Mouse (Mus musculus) right cerebral cortex, adult 2 months (tissue): ENCODE results near the gene Scml4.
A peak's percentile ranks its signal among the peaks of the same experiment; 100 is the strongest.

ENCODE experiments used
- DNase-seq, 2 experiments: peaks; one replicate each; pipeline ENCODE4 v3.0.0; 2021 to 2022; ENCODE audit warnings: low spot score in 2 of 2

The Scml4 gene

DNA sequence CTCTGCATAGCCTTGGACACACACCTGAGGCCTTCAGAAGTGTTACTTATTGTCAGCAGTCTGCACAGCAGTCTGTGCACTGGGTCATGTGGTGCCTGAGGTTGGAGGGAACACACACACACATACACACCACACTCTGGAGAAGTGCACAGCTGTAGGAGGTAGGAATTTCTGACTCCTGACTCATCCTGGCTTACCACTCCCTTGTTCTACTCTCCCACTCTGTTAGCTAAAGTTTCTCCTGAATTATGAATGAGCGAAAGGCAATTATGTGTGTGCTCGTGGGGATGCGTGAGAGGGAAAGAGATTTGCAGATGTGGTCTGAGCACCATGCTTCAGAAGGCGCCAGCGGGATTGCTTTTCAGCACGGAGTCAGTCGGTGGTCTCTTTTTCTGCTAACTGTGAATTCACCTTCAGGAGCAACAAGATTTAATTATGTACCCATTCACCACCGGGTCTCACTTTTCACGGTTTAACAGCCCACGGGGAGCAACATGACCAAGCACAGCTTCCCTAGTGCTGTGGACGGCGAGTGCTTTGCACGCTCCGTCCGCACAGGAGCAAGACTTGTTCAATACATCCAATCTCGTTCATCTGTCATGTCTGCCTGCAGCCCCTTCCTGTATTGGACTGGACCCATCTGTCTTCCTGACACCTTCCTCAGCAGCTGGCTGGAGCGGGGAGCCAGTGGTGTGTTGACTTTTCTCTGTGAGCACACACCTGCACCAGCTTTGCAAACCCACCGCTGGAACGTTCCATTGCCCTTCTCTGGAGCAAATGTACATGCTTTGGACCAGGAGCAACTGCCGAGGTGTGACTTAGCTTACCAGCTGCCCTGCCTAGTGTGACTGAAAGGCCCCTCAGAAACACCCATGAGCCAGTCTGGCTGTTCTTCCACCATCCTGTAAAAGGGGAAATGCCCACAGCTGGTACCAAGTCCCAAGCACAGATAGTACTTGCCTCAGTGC is 91.2 kb downstream of the Scml4 start:
- DNase-seq: no peak

DNA sequence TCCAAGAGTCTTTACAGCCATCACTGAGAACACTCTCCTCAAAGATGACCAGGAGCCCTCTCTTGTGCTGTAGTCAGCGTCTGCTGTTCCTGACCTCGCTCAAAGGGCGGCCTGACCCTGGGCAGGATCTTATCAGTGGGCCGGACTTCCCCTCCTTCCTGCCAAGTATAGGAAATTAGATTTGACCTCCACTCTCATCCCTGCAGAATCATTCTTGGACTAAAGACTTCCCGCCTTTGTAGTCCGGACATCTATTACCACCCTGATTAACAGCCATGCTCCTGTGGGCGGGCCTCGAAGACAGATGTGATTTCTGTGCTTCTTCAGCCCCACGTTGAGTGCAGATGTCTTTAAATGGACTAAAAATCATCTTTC is 91.9 kb downstream of the Scml4 start:
- no peak for DNase-seq

DNA sequence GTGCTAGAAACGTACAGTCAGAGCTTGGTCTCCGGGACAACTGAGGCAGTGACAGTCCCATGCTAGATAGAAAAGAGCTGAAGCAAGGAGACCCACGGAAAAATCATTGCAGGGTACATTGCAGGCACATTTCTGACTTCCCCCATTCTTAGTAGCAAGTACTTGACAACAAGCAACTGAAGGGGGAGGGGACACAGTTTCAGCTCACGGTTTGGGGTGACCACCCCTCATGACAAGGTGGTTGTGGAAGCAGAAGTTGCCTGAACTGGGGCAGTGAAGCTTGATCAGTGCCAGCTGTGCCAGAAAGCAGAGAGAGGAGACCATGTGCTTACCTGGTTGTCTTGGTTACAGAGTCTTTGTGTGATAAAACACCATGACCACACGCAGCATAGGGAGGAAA is 93.4 kb downstream of the Scml4 start:
- DNase-seq: no peak

DNA sequence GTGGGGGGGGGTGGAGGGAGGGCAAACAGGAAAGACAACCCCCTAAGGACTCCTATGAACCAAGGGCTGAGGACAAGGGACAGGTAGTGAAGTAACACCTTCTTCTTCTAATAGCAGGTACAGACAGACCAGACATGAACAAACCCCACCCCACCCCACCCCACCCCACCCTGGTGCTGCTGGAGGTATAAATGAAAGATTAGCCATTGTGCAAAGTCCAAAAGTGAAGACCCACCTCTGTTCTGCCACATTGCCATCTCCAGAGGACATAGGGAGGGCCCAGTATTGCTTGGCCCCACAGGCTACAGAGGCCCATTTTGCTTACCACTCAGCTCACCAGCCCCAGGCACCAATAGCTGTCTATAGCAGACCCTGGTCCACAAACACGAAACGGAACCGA is 95.0 kb downstream of the Scml4 start:
- no peak for DNase-seq

DNA sequence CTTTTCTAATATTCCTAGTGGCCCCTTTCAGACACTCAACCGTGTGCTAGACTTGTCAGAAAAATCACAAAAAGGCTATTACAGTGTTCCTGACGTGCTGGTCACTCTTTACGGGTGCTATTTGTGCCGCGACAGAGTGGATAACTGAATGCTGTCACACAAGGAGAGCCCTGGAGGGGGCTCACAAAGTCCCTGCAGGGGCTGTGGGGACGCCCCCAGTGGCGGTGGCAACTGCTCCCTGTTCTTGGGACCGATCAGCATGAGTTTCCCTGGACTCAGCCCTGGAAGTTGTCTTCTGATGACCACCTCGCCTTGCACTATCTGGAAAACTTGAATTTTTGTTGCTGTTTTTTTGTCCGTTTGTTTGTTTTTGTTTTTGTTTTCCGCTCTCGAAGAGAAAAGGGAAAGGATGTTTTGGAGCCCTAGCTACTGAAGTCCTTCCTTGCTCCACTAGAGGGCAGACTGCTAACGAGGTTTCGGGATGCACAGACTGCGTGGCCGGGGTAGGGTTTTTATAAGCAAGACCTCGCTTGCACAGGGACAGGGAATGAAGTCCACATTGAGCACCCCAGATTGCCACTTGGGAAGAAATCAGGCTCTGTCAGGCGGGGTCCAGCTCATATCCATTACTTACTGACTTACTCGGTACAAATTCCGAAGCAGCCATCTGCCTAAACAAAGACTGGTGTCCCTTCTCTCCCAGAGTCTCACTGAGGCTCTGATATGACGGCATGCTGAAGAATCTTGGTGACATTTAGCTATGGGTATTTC is 97.9 kb downstream of the Scml4 start:
- DNase-seq: peak; percentile 86 to 87

DNA sequence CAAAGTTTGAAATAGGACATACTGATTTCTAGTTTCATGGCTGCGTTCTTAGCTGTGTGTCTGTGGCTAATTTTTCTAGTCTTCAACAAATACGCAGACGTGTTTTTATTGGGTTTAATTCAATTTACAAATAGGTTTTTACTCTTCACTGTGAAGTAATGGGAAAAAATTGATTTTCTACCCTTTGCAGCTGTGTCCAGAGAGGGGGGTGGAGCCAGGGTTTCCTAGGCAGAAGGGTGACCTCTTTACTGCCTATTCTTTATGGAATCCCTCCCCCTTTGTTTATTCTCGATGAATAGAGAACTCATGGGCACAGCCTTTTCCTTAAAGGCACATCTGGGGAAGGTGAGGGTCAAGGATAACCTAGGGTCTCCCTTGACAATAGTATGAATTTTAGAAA is 98.5 kb downstream of the Scml4 start:
- DNase-seq: no peak

DNA sequence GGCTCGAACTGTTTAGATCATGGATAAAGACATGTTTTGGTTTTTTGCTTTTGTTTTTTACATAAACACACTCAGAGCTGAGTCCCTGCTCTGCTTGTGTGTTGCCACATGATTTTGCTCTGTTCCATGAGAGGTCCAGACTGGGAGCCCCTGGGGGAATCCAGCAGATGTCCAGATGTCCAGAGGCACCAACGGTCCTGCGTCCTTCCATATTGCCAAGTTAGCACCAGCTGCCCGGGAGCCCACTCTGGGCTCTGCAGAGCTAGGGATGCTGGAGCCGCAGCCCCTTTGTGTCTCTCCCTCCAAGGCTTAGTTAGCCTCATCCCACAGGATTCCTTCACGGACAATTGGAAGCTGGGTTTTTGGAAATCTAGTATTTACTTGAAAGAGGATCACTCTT is 101.6 kb downstream of the Scml4 start:
- DNase-seq: no peak

DNA sequence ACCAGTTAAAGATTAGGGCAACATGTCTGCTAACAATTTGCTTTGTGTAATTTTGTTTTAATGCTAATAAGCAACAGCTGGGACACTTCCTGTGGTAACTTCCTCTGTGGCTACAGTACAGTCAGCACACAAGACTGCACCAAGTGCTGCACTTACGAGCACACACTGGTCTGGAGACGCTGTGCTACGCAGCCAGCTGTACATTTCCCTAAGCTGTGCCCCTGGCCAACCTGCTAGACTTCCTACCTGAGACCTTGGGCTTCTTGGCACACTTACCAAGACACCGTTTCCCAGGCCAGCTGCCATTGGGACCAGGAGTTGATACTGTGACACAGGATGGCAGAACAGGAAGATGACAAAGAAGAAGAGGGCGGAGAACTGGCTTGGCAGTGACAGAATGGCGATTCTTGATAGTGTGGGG is 102.0 kb downstream of the Scml4 start:
- DNase-seq: no peak

DNA sequence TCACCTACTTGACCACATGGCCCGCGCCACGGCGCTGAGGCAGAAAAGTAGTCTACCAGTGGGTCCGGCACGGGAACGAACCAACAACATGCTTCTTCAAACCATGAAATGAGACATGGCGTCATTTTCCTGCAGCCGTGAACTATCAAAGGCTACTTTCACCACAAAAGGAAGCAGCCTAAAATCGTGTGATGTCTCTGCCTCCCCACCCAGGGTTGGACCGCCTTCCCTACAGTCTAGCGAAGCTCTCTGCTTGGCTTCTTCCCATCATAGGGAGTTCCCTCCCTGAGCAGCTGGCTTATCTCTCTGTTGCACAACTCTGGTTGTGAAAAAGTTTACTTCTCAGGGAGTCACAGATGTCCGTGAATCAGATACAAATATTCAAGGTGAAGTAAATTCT is 102.5 kb downstream of the Scml4 start:
- no peak for DNase-seq

DNA sequence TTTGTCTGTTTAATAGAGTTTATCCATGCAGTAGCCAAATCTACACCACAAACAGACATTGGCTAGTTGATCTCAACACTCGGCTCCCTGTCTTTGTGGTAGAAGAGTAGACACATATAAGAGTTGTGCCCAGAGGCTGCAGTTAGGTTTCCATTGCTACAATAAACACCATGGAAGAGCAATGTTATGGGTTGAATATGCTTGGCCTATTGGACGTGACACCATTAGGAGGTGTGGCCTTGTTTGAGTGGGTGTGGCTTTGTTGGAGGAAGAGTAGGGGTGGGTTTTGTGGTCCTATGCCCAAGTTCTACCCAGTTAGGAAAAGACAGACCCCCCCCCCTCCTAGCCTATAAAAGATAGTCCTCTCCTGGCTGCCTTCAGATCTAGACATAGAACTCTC is 102.9 kb downstream of the Scml4 start:
- DNase-seq: no peak

DNA sequence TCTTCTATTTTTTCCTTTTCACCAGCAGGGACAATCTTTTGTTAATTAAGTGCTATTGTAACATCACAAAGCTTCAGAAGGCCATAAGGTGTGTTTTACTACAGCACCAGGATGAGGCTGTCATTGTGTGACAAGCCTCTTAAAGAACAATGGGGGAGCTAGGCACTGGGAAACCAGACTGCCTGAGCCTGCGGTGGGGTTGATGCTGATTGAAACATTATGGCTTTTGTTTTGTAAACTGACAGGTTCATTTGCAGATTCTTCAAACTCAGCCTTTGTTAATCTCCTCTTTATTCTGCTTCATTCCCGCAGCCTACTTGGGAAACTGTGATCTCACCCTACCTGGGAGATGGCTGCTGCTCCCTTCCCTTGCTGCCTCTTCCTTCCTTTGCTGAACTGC is 108.2 kb downstream of the Scml4 start:
- DNase-seq: no peak

DNA sequence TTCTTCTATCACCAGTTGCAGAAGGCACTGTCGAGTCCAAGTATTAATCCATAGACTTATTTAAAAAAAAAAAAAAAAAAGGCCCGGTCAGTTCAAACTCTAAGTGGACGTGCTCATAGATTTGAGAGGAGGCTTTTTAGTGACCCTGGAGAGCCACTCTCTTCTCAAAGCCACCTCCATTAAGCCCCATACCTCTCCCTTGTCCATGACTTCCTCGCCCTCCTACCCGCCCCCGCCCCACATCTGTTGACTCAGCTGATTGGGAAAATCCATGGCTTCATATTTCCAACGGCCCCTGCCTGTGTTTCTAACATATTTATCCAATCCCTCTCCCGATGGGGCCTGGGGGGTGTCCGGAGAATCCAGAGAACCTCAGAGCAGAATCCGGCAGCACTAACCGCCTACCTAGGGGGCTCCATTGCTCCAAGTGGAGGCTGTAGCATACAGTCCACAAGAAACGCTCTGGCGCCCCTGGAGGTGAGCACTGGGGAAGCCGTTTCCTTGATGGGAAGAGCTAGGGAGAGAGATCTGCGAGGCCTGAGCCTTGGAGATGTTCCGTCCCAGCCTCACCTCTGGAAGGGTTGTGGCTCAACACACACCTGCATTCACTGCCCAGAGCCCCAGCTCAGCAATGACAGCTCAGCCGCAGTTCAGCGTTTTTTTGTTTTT is 112.5 kb downstream of the Scml4 start:
- peak; percentile 56 to 72 for DNase-seq

DNA sequence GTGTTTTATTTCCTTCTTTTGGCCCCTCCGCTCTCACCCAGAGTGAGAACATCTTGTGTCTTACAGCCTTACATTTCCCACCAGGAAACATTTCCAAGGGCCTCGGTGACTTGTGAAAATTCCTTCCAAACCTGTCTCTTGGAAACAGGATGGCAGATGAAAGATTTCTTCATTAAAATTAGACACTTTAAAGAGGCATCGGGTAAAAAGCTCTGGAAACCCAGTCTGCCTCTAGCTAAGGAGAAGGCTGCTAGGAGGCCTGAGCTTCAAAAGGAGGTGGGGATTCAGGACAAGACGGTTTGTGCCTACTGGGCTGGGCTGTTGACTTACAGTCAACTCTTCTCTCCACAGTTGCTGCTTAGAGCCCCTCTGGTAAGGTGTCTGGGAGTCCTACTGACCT is 113.4 kb downstream of the Scml4 start:
- no peak for DNase-seq

DNA sequence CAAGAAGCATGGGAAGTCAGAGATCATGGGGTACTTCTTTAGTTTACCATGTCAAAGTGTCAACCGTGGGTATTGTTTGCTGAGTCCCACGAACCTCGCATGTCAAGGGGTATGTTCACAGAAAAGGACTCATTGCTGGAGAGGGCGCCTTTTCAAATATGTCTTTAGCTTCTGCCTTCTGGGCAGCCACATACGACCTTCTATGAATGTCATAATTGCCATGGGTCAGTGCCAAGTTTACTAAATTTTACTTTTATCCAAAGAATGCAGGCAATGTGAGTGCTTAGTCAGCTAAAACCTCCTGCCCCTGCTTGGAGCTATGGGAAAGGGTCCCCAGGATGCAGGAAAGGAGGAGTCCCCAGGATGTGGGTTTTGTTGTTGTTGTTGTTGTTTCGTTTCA is 116.4 kb downstream of the Scml4 start:
- DNase-seq: no peak

DNA sequence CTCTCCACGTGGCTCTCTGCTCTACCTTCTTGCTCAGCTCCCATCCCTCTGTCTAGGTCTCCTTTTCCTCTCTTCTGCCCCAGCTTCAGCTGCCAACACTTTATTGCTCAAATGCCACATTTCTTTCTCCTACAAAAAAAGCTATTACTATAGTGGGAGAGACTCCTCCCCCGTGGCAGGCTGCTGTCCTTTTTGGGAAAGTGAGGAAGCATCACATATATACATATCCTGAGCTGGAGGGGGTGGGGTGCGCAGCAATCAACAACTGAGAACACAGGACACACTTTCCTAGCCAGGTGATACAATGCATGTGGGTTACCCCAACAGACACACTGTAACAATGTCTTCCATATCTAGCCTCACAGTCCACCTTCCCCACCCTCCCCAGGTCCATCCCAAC is 118.2 kb downstream of the Scml4 start:
- DNase-seq: peak; percentile 34 to 40

DNA sequence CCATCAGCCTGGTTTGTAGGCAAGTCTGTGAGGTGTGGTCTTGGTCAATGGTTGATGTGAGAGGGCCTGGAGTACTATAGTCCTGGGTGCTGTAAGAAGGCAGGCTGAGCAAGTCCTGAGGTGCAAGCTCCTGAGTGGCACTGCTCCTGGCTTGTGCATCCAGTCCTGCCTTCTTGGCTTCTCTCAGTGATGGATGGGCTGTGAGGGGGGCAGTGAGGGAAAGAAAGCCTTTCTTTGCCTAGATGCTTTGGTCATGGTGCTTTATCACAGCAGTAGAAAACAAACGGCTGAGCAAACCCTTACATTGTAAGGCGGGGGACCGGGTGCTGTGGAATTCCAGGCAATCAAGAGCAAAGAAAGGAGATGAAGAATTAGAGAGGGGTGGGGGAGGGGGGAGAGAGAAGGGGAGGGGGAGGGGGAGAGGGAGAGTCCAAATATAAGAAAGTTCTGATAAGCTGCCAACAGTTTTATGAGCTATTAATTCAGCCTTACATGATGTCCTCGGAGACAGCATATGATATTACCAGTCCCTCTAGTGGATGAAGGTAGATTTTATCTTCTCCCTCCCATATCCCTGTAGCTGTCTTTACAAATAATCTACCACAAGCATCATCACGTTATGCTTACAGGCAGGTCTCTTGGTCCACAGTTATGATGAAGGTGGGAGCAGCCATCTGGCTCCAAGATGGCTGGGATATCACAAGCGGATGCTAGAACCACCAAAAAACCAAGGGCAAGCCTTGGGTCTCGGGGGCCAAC is 121.0 kb downstream of the Scml4 start:
- no peak for DNase-seq

DNA sequence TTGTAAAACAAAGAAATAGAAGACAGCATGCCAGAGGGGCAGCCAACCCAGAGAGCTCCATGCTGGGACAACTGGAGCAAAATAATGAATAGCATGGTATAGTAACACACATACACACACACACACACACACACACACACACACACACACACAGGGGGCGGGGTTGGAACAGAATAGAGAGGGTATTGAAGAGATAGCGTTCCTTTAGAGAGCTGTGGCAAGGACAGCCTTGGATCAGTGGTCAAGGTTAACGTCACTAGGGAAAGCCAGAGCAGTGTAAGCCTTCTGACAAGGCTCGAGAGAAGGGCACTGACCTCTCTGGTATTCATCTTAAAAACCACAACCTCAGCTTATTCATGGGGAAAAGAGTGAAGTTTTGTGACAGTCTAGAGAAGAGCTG is 124.7 kb downstream of the Scml4 start:
- no peak for DNase-seq

DNA sequence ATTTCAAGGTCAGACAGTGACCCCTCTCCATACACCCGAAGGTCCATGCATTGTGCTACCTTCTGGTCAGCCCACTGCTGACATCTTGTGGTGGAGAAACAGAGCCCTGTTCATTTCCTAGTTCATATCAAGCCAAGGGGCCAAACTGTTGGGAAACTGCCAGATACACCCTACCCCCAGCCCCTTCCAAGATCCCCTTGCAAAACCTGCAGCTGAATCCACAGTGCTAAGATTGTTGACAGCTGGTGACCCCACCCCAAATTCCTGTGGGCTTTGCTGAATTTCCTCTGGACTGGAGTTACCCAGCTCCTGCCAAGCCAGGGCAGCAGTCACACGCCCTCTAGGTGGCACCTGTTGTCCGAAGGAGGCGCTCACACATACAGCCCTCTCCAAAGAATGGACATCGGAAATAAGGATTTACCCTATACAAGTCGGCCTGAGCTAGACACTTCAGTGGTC is 127.5 kb downstream of the Scml4 start:
- no peak for DNase-seq

DNA sequence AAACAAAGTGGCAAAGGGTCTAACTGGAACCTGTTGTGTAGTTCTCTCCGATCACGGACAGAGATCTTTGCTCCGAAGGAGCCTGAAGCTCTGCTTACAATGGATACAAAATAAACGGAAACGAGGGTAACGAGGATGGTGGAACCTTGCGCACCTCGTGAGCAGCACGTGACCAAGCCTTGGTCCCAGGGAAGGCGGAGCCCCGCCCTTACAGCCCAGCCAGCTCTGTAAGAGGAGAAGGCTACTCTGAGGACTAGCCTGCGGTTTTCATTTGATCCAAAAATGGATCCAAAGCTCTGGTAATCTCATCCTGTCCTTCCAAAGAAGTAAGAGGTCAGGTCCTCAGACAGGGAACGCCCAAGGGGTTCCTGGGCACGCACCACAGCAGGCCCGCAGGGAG is 128.5 kb downstream of the Scml4 start:
- no peak for DNase-seq

DNA sequence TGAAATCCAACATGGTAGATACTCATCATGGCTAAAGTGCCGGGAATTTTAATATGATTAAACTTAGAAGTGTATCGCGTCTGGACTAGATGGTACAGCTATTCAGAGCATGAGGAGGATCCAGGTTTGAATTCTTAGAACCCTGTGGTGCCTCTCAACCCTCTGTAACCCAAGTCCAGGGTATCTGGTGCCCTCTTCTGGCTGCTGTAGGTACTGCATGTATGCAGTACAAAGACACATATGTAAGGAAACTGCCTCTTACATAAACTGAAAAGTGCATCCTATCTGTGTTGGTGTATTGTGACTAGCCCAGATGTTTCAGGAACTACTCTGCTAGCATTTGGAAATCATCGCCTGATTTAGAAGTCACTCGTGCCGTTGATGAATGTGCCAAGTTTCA is 129.7 kb downstream of the Scml4 start:
- DNase-seq: peak; percentile 52 to 72

DNA sequence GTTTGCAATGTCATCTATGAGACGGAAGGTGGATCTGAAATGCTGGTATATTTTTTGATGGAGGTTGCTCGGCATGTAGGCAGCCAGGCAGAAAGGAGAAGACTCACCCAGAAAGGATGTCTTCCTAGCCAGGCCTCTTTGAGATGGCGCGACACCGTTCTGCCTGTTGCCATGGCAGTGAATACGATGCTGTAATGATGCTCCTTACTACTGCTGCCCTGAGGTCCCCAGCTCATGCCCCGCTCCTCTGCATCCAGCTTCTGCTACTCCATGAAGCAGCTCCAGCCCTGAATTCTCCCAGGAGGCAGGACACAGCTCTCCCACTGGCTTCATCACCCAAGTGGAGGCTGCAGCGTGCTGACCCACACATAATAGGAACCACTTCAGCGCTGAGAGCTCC is 130.8 kb downstream of the Scml4 start:
- DNase-seq: no peak

DNA sequence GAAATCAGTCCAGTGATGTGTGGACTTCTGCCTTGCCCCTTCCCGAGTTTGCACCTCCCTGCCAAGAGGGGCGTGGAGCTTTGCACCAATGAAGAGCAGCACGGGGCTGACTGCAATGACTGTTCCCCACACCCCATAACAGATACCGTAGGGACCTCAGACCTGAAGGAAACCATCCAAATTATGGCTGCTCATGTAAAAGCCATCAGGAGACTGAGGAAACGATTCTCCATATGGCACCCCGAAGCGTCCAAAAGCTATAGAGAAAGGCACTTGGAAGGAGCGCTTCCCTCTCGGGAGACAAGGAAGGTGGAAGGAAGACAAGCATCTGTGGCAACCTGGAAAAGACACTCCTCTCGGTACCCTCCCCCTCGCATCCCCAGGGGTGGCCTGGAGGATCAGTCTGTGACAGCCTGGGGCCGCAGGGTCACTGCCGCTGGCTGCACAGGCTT is 134.2 kb downstream of the Scml4 start:
- no peak for DNase-seq
